Mouse (Mus musculus) adrenal gland, postnatal 10 days (tissue): ENCODE measurements around the gene Chn2. TPM values are rescaled to one million over a fixed set of nuclear protein-coding genes. Genes with fewer than 3 reads are reported as not detected.
A peak's percentile ranks its signal among the peaks of the same experiment; 100 is the strongest.
"Not testable (repeated sequence)": the region's sequence is repeated elsewhere in the genome, so short reads cannot be mapped to it uniquely, and the experiment has no call there.

Experiments used
- DNase-seq: peaks from one replicate; pipeline ENCODE4 v3.0.0; 2021; ENCODE audit warnings: mixed read lengths
- total RNA-seq, 2 experiments: library from RNA; stranded (reverse); gene quantifications; 2 replicates each; pipeline ENCODE4 v1.2.3; 2021

Chn2 gene
- total RNA-seq, 2 experiments from 2014 or later, result 9.5 to 12.2 TPM

GRCm38 (mm10) chr6:54158317-54158716 is 119.0 kb downstream of the Chn2 start:
- peak; percentile 14 for DNase-seq

DNA sequence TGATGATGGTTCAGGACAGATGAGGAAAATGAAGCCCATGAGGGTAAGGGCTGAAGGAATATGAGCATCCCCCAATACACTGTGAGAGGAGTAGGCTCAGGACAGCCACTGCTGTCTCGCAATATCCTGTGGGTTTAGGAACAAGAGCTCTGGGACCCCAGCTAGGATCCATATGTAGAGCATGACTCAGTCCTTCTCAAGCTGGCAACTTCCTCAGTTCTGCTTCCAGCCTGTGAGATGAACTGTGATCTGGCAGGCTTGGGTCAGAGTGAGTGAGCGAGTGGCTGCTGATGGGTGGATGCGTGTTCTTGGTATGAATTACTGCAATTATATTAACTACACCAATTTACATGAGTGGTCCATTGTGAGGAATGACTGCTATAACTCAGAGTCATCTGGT is 121.3 kb downstream of the Chn2 start:
- no peak for DNase-seq

DNA sequence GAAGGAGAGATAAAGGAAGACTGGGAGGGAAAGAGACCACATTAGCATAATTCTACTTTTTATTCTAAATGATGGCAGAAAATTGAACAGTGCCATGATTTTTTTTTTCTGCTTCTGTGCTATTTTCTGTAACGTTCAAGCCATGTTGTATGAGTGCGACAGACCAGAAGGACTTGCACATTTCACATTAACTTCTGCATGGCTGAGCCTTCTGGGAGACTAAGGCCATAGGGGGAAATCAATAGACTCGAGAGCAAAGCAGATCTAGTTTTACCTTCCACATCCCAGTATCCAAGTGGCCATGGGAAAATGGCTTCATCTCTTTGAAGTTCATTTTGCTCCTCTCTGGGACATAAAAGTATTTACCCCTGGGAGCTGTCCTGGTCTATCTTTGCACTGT is 121.9 kb downstream of the Chn2 start:
- DNase-seq, result no peak

DNA sequence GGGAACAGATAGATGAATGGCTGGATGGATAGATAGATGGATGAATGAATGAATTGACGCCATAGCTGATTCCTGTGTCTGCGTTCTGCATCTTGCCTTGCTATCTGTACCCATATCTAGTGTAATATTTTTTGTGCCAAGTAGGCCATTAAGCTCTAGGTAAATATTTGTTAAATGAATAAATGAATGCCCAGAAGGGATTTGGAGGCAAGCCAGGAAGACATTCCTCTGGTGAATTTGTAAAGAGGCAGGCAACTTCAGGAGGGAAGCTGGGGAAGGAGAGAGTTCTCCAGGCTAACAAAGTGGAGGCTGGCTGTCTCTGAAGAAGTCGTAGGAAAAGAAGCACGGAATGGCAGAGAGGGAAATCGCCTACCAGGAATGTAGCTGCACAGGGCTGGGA is 123.0 kb downstream of the Chn2 start:
- no peak for DNase-seq

DNA sequence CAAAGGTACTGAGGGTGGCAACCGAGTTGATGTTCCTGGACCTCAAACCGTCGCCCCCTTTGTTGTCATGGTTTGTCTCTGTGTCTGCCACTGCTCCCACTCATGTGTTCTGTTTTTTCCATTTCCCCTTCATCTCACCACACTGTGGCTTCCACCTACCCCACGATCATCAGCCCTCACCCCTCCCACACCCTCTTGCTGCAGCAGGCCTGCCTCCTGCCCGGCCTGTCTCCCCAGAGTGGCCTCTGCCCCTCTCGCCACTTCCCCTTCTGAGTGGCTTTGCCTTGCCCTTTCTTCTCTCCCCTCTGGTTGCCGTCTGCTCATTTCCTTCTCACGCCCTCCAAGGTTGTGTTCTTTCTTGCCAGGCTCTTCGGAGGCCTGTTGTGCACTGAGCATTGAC is 123.4 kb downstream of the Chn2 start:
- no peak for DNase-seq

- no peak for DNase-seq
These were observed 124.3 kb downstream of the Chn2 start for GRCm38 (mm10) chr6:54163702-54164101.

- DNase-seq, result peak; percentile 72
These were observed 125.4 kb downstream of the Chn2 start for GRCm38 (mm10) chr6:54164777-54165176.

DNA sequence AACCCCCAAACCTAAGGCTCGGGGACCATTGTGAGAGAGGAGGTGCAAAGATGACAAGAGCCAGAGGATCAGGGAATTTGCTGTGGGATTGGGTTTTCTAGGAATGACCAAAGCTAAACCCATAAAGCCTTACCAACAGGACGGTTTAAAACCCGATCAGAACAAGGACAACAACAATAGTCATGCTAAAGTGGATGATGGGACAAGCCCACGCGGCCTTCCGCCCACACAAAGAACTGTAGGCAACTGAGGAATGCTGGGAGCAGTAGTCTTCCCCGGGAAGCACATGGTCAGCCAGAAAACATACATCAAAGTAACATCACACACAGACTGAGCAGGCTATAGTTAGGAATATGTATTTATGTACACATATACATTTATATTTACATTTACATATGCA is 125.9 kb downstream of the Chn2 start:
- no peak for DNase-seq

DNA sequence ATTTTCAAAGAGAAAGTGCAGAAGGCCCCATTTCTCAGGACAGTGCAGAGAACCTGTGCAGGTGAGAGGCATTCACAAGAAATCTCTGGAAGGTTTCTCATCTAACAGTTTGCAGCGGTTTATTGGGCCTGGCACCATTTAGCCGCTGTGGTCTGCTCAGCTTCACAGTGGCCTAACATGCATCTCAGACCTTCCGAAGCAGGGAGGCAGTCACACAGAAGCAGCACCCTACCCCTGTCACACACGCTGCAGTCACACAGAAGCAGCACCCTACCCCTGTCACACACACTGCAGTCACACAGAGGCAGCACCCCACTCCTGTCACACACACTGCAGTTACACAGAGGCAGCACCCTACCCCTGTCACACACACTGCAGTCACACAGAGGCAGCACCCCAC is 126.5 kb downstream of the Chn2 start:
- no peak for DNase-seq

DNA sequence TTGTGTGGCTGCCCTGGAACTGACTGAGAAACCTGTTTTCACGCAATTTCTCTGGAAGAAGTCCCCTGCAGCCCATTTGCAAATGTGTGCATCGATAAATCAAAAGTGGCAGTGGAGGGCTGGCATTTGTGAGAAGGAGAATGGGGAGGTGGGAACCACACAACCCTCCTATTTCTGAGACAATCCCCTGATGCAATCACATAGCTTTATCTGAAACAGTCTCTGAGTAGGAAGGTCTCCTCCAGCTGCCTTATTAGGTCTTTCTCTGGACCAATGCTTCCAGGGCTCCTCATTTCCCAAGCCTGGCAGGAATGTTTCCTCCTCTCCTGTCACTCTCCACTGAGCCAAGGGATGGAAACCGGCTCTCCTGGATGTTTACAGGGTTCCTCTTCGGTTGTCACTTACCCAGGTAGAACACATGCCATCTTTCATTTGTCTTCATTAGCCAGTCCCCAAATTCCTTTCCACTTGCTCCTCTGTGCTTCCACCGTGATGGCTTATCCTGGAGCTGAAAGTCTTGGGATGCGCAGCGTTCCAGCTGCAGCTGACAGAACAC is 127.7 kb downstream of the Chn2 start:
- DNase-seq, result no peak

- no peak for DNase-seq
These were observed 131.0 kb downstream of the Chn2 start for GRCm38 (mm10) chr6:54170286-54170894.

- DNase-seq, result no peak
These were observed 132.0 kb downstream of the Chn2 start for GRCm38 (mm10) chr6:54171385-54171784.

- no peak for DNase-seq
These were observed 136.3 kb downstream of the Chn2 start for GRCm38 (mm10) chr6:54175473-54176215.

DNA sequence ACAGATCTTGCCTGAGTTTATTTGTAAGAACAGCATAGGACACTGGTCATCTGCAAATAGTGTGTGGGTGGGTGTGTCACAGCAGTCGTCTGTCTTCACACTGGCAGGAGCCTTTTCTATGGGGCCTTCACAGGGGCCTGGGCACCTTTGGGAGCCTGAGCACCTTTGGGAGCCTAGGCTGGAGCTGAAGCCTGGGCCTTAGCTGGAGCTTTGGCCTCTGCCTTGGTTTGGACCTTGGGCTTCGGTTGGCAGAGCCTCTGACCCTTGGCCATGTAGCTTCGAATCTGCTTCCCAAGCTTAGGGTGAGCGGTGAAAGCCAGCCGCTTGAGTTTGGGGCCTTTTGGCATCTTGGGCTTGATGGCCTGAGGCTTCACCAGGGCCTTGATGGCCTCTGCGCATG is 137.7 kb downstream of the Chn2 start:
- DNase-seq, result not testable (repeated sequence)

- no peak for DNase-seq
These were observed 139.9 kb downstream of the Chn2 start for GRCm38 (mm10) chr6:54179056-54179873.

DNA sequence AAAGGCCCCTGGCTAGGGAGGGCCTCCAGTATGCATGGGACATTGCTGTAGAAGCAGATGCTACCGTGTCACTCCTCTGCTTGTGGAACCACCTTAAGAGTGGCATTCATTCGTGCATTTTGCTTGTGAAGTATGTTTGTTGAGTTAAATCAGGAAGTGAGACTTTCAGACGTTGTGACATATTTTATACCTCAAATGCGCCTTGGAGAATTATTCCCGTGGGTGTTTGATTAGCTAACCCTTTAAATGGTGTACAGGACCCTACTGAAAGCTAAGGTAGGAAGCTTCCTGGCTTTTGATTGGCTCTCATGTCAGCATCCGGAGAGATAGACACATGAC is 140.5 kb downstream of the Chn2 start:
- DNase-seq, result no peak

- DNase-seq, result no peak
These were observed 144.6 kb downstream of the Chn2 start for GRCm38 (mm10) chr6:54183825-54184578.

DNA sequence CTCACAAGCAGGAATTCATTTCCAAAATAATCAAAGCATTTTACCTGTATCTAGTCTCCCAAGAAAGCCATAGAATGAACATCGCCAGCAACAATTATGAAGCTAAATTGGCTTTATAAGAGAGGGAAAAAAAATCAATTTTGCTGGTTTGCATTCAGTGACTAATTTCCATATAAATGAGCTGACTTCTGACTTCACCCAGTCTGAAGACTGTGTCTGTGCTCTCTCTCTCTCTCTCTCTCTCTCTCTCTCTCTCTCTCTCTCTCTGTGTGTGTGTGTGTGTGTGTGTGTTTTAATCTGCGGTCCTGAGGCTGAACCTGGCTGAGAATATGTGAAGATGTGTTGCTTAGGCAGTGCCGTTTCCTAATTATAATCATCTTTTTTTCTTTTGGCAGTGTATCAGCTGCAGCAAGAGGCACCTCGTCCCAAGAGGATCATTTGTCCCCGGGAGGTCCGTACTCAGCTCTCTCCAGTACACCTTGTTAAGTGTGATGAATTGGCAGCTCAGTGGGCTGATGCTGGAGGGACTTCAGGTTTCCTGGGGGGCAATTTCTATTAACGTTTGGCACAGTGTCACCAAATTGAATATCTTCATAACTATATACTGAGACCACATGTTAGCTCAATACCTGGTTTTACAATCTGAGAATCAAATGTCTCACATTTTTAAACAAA is 154.4 kb downstream of the Chn2 start:
- no peak for DNase-seq

GRCm38 (mm10) chr6:54197821-54198412 is 158.6 kb downstream of the Chn2 start:
- DNase-seq, result no peak

DNA sequence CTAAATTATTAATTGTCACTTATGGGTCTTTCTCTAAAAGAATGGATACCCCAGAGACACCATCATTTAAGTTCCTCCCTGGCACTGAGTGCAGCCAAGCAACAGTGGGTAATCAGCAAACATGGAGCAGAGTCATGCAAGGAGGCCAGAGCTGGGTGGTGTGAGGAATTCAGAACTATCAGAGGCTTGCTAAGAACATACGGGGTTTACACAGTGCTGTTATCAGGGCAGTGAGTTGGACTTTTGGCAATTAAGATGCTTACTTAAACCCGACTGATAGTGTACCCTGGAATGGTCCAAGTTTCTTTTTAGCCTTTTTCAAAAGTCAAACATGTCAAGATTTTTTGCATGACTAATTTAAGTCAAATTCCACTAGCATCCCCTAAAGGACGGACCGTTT is 160.2 kb downstream of the Chn2 start:
- no peak for DNase-seq

GRCm38 (mm10) chr6:54200031-54200722 is 160.8 kb downstream of the Chn2 start:
- no peak for DNase-seq
